Mouse (Mus musculus) liver, embryonic 13.5 days (tissue): ENCODE measurements around the gene Zfp366. TPM values are rescaled to one million over a fixed set of nuclear protein-coding genes. Genes with fewer than 3 reads are reported as not detected.

Source experiments
- ATAC-seq: fragments of 200-750 bp; cut with Nextera tagmentation; 2 replicates; pipeline ENCODE4 v1.8.0; 2017; ENCODE audit warnings: low read depth, mild to moderate bottlenecking, moderate number of reproducible peaks, moderate library complexity
- DNase-seq: peaks from one replicate; pipeline ENCODE4 v3.0.0; 2022
- H3K27ac ChIP-seq: fragments of 300-500 bp; sonication (generic); 2 replicates; pipeline ENCODE4 v1.5.1; 2015; ENCODE audit warnings: moderate library complexity, mild to moderate bottlenecking, inconsistent platforms
- H3K27me3 ChIP-seq: fragments of 300-500 bp; sonication (generic); 2 replicates; pipeline ENCODE4 v1.6.1; 2015; ENCODE audit warnings: mild to moderate bottlenecking, inconsistent platforms
- H3K36me3 ChIP-seq: fragments of 300-500 bp; sonication (generic); 2 replicates; pipeline ENCODE4 v1.6.1; 2015; ENCODE audit warnings: mild to moderate bottlenecking, inconsistent platforms
- H3K4me1 ChIP-seq: fragments of 300-500 bp; sonication (generic); replicated peaks from 2 replicates; pipeline ENCODE4 v1.6.1; 2015; ENCODE audit warnings: inconsistent platforms
- H3K4me2 ChIP-seq: fragments of 300-500 bp; sonication (generic); 2 replicates; pipeline ENCODE4 v1.6.1; 2015; ENCODE audit warnings: inconsistent platforms, mild to moderate bottlenecking, moderate library complexity
- H3K4me3 ChIP-seq: fragments of 300-500 bp; sonication (generic); replicated peaks from 2 replicates; pipeline ENCODE4 v1.5.1; 2015; ENCODE audit warnings: mild to moderate bottlenecking, inconsistent platforms
- H3K9ac ChIP-seq: fragments of 300-500 bp; sonication (generic); 2 replicates; pipeline ENCODE4 v1.6.1; 2015; ENCODE audit warnings: mild to moderate bottlenecking, inconsistent platforms
- H3K9me3 ChIP-seq: fragments of 300-500 bp; sonication (generic); replicated peaks from 2 replicates; pipeline ENCODE4 v1.6.1; 2016; ENCODE audit warnings: inconsistent platforms
- WGBS: fragments of 180-500 bp; shearing (Covaris S2); methylation state at CpG from one replicate; pipeline ENCODE4 v1.1.7; 2015; ENCODE audit not compliant: insufficient replicate concordance; 5-methylcytosine and 5-hydroxymethylcytosine counted together
- polyA plus RNA-seq: library from polyadenylated mRNA; unstranded; fragments of >200 nt; fragmentation: Nextera tagmentation; extraction: Ambion mirVana; gene quantifications from 2 replicates; pipeline ENCODE4 v1.2.1, GENCODE M21; 2015

The Zfp366 gene
- polyA plus RNA-seq = 0.16 and 0.21 TPM in 2 replicates

DNA sequence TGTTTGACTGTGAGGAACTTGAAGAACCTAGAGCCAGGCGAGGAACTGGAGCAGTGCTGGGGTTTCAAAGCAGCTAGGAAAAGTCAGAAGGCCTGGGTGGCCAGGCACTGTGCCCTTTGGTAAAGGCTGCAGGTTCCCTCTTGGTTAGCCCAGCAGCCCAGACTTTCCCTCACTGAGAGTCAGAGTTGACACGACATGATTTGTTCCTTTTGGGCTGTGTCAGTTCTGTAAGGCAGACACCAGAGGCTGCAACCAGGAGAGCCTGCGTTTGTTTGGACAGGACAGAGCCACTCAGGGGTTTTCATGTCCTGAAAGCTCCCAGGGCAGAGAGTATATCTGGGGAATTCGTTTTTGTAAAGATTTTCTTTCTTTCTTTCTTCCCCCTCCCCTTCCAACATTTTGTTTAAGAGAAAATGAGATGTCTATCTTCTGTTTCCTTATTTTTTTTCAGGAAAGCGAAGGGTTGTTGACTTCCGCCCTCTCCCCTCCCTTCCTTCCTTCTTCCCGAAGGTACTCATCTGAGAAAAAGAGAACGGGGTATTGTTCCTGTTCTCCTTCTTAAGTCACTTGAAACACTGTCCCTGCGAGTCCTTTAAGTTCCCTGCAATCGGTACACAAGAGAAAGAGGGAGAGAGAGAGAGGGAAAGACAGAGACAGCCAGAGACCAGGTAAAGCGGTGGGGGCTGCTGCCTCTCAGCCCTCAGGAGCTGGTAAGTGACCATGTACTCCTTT, at the start of gene Zfp366:
Gene Zfp366 (plus strand): TSS at position 669 of the 732 bp plus-strand sequence.
- Histone ChIP-seq H3K36me3 (no peaks in the 10 kb centered on the region), H3K4me3 (peak within 1 kb of the TSS; percentile 25; the same call in 1 of the 2 replicates), H3K4me1 (no peaks in the 10 kb centered on the region), H3K9me3 (no peaks in the 10 kb centered on the region), H3K27ac (no peak within 1 kb of the TSS), H3K4me2 (peak within 1 kb of the TSS; percentile 32; the same call in 1 of the 2 replicates), H3K9ac (no peak within 1 kb of the TSS), H3K27me3 (no peaks in the 10 kb centered on the region)
- ATAC-seq = no peak
- 19% methylated on average over 11 of the region's 11 CpGs for WGBS
- no peak for DNase-seq

- Histone ChIP-seq H3K4me3 (no peak overlapping the region), H3K27ac (no peak overlapping the region), H3K9me3 (no peaks in the 10 kb centered on the region), H3K36me3 (no peaks in the 10 kb centered on the region), H3K4me1 (no peaks in the 10 kb centered on the region), H3K27me3 (0 out of 2 replicates have a peak, but pooled peaks cover 3% of the 10 kb centered on the region), H3K9ac (no peak overlapping the region), H3K4me2 (no peak overlapping the region)
- DNase-seq = no peak
- 62% methylated on average over 12 of the region's 12 CpGs for WGBS
- ATAC-seq = no peak
Measured at GRCm38 (mm10) chr13:99138351-99139255, 46.0 kb upstream of the Zfp366 start.

DNA sequence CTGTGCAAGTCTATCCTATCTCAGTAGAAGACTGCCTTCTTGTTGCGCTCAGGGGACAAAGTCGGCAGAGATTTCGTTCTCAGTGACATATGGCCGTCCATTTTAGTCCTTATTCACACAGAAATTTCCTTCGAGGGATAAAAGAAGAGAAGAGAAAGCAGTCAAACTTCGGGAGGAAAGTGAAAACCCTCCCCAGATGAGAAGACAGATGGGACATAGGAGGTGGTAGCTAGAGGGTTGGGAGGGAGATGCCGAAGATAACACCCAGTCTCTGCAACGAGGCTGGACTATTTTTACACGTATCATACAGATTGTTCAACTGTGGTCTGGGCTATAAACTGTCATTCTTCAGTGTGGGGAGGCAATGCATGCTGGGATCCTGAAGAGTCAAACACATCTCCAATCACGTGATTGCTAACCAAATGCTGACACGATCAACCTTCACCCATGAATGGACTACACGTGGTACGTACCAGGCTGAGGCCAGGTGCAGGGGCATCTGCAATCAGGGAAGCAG, 38.2 kb upstream of the Zfp366 start:
- WGBS = 60% methylated on average over 13 of the region's 13 CpGs
- Histone ChIP-seq H3K4me2 (no peak overlapping the region), H3K36me3 (no peaks in the 10 kb centered on the region), H3K4me3 (no peak overlapping the region), H3K27me3 (peaks cover 9% of the 10 kb centered on the region; the same call in 1 of the 2 replicates), H3K9me3 (no peaks in the 10 kb centered on the region), H3K27ac (no peak overlapping the region), H3K4me1 (no peaks in the 10 kb centered on the region), H3K9ac (no peak overlapping the region)
- DNase-seq (no peak), ATAC-seq (no peak)

DNA sequence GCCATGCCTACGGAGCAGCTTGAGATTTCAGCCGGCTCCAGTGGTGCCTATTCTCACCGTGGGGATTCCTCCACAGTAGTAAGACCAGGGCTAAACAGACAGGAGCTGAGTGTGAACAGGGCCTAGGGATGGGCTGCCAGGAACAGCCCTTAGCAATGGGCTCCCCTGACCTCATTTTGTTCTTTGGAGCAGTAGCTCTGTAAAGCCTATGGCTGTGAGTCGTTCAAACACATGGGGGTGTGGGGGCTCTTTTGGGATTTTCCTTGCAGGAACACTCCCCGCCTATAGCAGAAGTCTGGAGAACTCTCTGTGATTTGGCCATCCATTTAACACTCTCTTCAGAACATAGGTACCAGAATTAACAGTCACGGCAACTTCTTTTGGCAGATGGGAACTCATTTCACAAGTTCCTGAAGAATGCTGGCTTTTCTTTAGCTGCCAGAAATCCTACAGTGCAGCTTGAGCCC, 36.9 kb upstream of the Zfp366 start:
- Histone ChIP-seq H3K27ac (no peak overlapping the region), H3K9me3 (no peaks in the 10 kb centered on the region), H3K4me3 (no peak overlapping the region), H3K4me1 (no peaks in the 10 kb centered on the region), H3K4me2 (no peak overlapping the region), H3K9ac (no peak overlapping the region), H3K36me3 (no peaks in the 10 kb centered on the region), H3K27me3 (peaks cover 20% of the 10 kb centered on the region)
- ATAC-seq (no peak), DNase-seq (no peak)
- 54% methylated on average over 6 of the region's 6 CpGs for WGBS

GRCm38 (mm10) chr13:99149551-99150305, 34.9 kb upstream of the Zfp366 start:
- ATAC-seq (no peak), DNase-seq (no peak)
- H3K36me3 ChIP-seq = no peaks in the 10 kb centered on the region
- 72% methylated on average over 14 of the region's 14 CpGs for WGBS
- no peak overlapping the region for H3K9ac ChIP-seq
- peaks cover 30% of the 10 kb centered on the region for H3K27me3 ChIP-seq
- no peaks in the 10 kb centered on the region for H3K4me1 ChIP-seq
- H3K27ac ChIP-seq = no peak overlapping the region
- no peaks in the 10 kb centered on the region for H3K9me3 ChIP-seq
- H3K4me2 ChIP-seq = no peak overlapping the region
- no peak overlapping the region for H3K4me3 ChIP-seq

GRCm38 (mm10) chr13:99150626-99151025, 34.0 kb upstream of the Zfp366 start:
- Histone ChIP-seq H3K4me1 (no peaks in the 10 kb centered on the region), H3K27me3 (peaks cover 30% of the 10 kb centered on the region), H3K9ac (no peak overlapping the region), H3K36me3 (no peaks in the 10 kb centered on the region), H3K9me3 (no peaks in the 10 kb centered on the region), H3K4me3 (no peak overlapping the region), H3K27ac (no peak overlapping the region), H3K4me2 (no peak overlapping the region)
- ATAC-seq (no peak), DNase-seq (no peak)
- WGBS = 68% methylated on average over 6 of the region's 6 CpGs

GRCm38 (mm10) chr13:99151121-99151520, 33.5 kb upstream of the Zfp366 start:
- 53% methylated on average over 8 of the region's 8 CpGs for WGBS
- ATAC-seq (no peak), DNase-seq (no peak)
- H3K4me3 ChIP-seq = no peak overlapping the region
- H3K36me3 ChIP-seq = no peaks in the 10 kb centered on the region
- no peak overlapping the region for H3K4me2 ChIP-seq
- no peak overlapping the region for H3K9ac ChIP-seq
- no peak overlapping the region for H3K27ac ChIP-seq
- H3K4me1 ChIP-seq = no peaks in the 10 kb centered on the region
- peaks cover 30% of the 10 kb centered on the region for H3K27me3 ChIP-seq
- H3K9me3 ChIP-seq = no peaks in the 10 kb centered on the region

DNA sequence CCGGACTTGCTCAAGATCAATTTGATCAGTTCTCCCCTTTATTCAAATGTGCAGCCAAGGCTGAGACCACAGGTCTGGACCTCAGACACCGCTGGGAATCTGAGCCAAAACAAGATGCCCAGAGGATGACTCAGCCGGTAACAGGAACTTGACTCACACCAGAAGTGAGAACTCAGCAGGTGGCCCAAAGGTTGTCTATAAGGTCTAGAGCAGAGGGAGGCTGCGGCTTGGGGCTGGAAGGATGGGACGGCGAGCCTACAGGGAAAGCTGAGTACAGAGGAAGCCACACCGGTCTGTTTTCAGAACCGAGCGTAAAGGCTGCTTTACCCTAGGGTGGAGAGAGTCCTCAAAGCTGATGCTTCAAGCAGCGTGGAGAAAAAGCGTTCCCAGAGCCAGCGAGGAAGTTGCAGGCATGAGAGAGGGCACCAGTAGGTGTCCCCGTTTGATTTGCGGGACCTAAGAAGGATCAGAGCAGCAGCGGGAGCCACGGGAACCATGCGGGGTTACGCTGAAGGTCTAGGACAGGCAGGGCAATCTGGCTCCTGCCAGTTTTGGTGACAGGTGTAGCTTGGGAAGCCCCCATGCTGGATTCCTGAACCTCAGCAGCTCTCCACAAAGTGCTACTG, 32.2 kb upstream of the Zfp366 start:
- no peaks in the 10 kb centered on the region for H3K36me3 ChIP-seq
- no peak overlapping the region for H3K4me2 ChIP-seq
- H3K27ac ChIP-seq = no peak overlapping the region
- DNase-seq = no peak
- peaks cover 28% of the 10 kb centered on the region for H3K27me3 ChIP-seq
- H3K4me3 ChIP-seq = no peak overlapping the region
- H3K9me3 ChIP-seq = peaks cover 3% of the 10 kb centered on the region; the same call in 1 of the 2 replicates
- ATAC-seq = no peak
- no peaks in the 10 kb centered on the region for H3K4me1 ChIP-seq
- no peak overlapping the region for H3K9ac ChIP-seq
- 6% methylated on average over 18 of the region's 18 CpGs for WGBS

GRCm38 (mm10) chr13:99157709-99158108, 26.9 kb upstream of the Zfp366 start:
- WGBS = 69% methylated on average over 2 of the region's 2 CpGs
- no peak overlapping the region for H3K27ac ChIP-seq
- H3K27me3 ChIP-seq = peaks cover 13% of the 10 kb centered on the region
- ATAC-seq = no peak
- no peaks in the 10 kb centered on the region for H3K4me1 ChIP-seq
- no peak overlapping the region for H3K9ac ChIP-seq
- no peaks in the 10 kb centered on the region for H3K36me3 ChIP-seq
- no peak overlapping the region for H3K4me2 ChIP-seq
- peaks cover 3% of the 10 kb centered on the region; the same call in 1 of the 2 replicates for H3K9me3 ChIP-seq
- no peak overlapping the region for H3K4me3 ChIP-seq
- no peak for DNase-seq

- Histone ChIP-seq H3K27me3 (peaks cover 5% of the 10 kb centered on the region; the same call in 1 of the 2 replicates), H3K9ac (no peak overlapping the region), H3K4me3 (no peak overlapping the region), H3K4me2 (no peak overlapping the region), H3K27ac (no peak overlapping the region), H3K9me3 (peaks cover 3% of the 10 kb centered on the region; the same call in 1 of the 2 replicates), H3K4me1 (no peaks in the 10 kb centered on the region), H3K36me3 (no peaks in the 10 kb centered on the region)
- no peak for DNase-seq
- WGBS = 61% methylated on average over 3 of the region's 3 CpGs
- no peak for ATAC-seq
Measured at GRCm38 (mm10) chr13:99158773-99159172, 25.9 kb upstream of the Zfp366 start.
